Mouse (Mus musculus) hindbrain, embryonic 16.5 days (tissue): Measurements from ENCODE around the gene Grk2. TPM values are rescaled to one million over a fixed set of nuclear protein-coding genes. Genes with fewer than 3 reads are reported as not detected.

Source experiments
- ATAC-seq: fragments of 200-750 bp; cut with Nextera tagmentation; 2 replicates; pipeline ENCODE4 v1.8.0; 2017; ENCODE audit warnings: moderate TSS enrichment, moderate library complexity
- H3K27ac ChIP-seq: fragments of 300-500 bp; sonication (generic); 2 replicates; pipeline ENCODE4 v1.5.1; 2014; ENCODE audit warnings: low read depth, mild to moderate bottlenecking, control low read depth, low read length, moderate library complexity
- H3K27me3 ChIP-seq: fragments of 300-500 bp; sonication (generic); replicated peaks from 2 replicates; pipeline ENCODE4 v1.6.1; 2014; ENCODE audit warnings: low read length; ENCODE audit not compliant: control insufficient read depth, insufficient read depth
- H3K36me3 ChIP-seq: fragments of 300-500 bp; sonication (generic); 2 replicates; pipeline ENCODE4 v1.6.1; 2014; ENCODE audit warnings: mild to moderate bottlenecking, low read length, moderate library complexity, mixed read lengths; ENCODE audit not compliant: control insufficient read depth, insufficient read depth
- H3K4me1 ChIP-seq: fragments of 300-500 bp; sonication (generic); 2 replicates; pipeline ENCODE4 v1.6.1; 2014; ENCODE audit warnings: low read depth, low read length; ENCODE audit not compliant: control insufficient read depth, insufficient read depth
- H3K4me2 ChIP-seq: fragments of 300-500 bp; sonication (generic); 2 replicates; pipeline ENCODE4 v1.6.1; 2014; ENCODE audit warnings: mild to moderate bottlenecking, low read length, control low read depth, moderate library complexity
- H3K4me3 ChIP-seq: fragments of 300-500 bp; sonication (generic); 2 replicates; pipeline ENCODE4 v1.5.1; 2014; ENCODE audit warnings: mild to moderate bottlenecking, low read length, control low read depth, moderate library complexity
- H3K9ac ChIP-seq: fragments of 300-500 bp; sonication (generic); 2 replicates; pipeline ENCODE4 v1.6.1; 2014; ENCODE audit warnings: low read depth, mild to moderate bottlenecking, control low read depth, low read length, moderate library complexity
- H3K9me3 ChIP-seq: fragments of 300-500 bp; sonication (generic); 2 replicates; pipeline ENCODE4 v1.6.1; 2014; ENCODE audit warnings: mild to moderate bottlenecking, low read length, moderate library complexity; ENCODE audit not compliant: control insufficient read depth
- WGBS: fragments of 180-500 bp; shearing (Covaris S2); extraction: QIAGEN DNeasy Blood & Tissue Kit; methylation state at CpG from one replicate; pipeline ENCODE4 v1.1.7; 2014; 5-methylcytosine and 5-hydroxymethylcytosine counted together
- polyA plus RNA-seq: library from polyadenylated mRNA; unstranded; fragments of >200 nt; fragmentation: Nextera tagmentation; extraction: Ambion mirVana; gene quantifications from 2 replicates; pipeline ENCODE4 v1.2.1, GENCODE M21; 2015

Grk2 gene
- polyA plus RNA-seq, 1 experiment from 2014 or later, result 28.3 TPM

DNA sequence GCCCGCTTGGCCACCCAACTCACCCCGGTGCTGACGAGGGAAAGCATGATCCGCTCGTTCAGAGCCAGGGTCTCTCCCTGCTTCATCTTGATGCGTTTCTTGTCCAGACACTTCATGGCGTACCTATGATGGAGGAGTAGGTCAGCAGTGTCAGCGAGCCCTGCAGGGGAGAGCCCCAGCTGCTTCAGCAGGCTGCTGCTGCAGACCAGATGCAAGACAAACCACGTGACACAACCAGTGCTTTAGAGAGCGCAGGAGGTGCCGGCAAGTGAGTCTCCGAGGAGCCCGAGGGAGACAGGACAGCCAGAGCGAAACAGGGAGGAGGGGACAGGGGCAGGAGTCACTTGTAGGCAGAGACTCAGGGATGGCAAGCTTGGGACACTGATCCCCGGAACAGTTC lies 15.3 kb downstream of the Grk2 start:
- Histone ChIP-seq H3K4me3 (no peak overlapping the region), H3K9me3 (no peaks in the 10 kb centered on the region), H3K27ac (no peak overlapping the region), H3K27me3 (no peaks in the 10 kb centered on the region), H3K9ac (no peak overlapping the region), H3K4me1 (no peaks in the 10 kb centered on the region), H3K4me2 (no peak overlapping the region), H3K36me3 (peaks cover 62% of the 10 kb centered on the region)
- ATAC-seq, result no peak
- 65% methylated on average over 15 of the region's 15 CpGs for WGBS

DNA sequence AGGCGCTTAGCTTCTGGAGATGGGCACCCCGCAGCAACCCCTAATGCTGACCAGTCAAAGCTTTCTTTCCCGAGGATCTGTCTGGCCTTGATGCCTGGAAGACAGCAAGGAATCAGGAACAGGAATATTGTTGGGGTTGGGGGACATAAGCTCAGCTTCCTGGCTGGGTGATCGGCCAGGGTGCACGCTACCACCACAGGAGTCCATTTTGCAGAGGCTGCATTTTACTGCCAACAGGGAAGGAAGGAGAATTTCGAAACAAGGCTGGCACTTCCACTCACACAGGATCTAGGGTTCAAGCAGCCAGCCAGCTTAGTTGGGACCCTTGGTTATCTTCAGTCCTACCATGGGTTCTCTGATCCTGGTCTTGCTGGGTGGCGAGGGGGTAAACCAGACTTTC lies 22.4 kb downstream of the Grk2 start:
- Histone ChIP-seq H3K27me3 (no peaks in the 10 kb centered on the region), H3K9ac (peak overlapping the region; percentile 91), H3K9me3 (peaks cover 2% of the 10 kb centered on the region), H3K4me3 (peak overlapping the region; percentile 72), H3K36me3 (peaks cover 33% of the 10 kb centered on the region), H3K27ac (peak overlapping the region; percentile 85), H3K4me2 (peak overlapping the region; percentile 75), H3K4me1 (peaks cover 17% of the 10 kb centered on the region)
- no peak for ATAC-seq
- WGBS, result 47% methylated on average over 7 of the region's 7 CpGs

DNA sequence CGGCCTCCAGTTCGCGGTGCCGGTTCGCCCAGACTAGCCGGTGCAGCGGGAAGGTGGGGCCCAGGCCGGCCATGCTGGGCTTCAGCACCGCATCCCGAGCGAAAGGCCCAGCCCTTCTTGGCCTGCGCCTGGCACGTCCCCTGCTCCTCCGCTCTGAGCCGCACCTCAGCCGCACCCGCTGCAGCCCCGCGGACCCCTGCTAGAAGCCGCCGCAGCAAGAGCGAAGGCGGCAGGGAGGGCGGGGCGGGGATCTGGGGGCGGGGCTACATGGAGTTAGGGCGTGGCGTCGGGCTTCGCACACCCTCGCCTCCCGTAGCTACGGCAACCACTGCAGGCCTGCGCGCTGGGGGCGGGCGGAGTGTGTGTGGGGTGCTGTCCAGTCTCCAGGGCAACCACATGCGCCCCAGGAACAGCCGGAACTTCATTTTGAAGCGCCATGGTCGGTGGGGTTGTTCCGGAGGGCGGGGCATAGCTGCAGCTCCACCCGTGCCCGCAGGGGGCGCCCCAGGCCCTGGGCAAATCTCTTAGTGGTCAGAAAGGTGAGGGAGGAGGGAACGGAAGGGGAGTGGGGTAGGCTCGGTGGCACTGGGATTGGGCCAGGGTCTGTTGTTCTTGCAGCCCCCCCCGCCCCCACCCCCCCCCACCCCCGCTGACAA lies 23.0 kb downstream of the Grk2 start, which contains the start of gene Ankrd13d:
TSS of gene Ankrd13d (minus strand) at position 240 of the 656 bp plus-strand sequence.
- Histone ChIP-seq H3K9me3 (peaks cover 2% of the 10 kb centered on the region), H3K27ac (peak within 1 kb of the TSS; percentile 85), H3K4me1 (peaks cover 17% of the 10 kb centered on the region), H3K4me2 (peak within 1 kb of the TSS; percentile 75), H3K27me3 (no peaks in the 10 kb centered on the region), H3K4me3 (peak within 1 kb of the TSS; percentile 72), H3K36me3 (peaks cover 28% of the 10 kb centered on the region), H3K9ac (peak within 1 kb of the TSS; percentile 91)
- peak; percentile 95 for ATAC-seq
- 0% methylated on average over 48 of the region's 50 CpGs for WGBS

GRCm38 (mm10) chr19:4280425-4280824 lies 25.6 kb downstream of the Grk2 start:
- Histone ChIP-seq H3K4me2 (no peak overlapping the region), H3K4me1 (peaks cover 17% of the 10 kb centered on the region), H3K9ac (no peak overlapping the region), H3K9me3 (peaks cover 7% of the 10 kb centered on the region), H3K36me3 (peaks cover 14% of the 10 kb centered on the region), H3K4me3 (no peak overlapping the region), H3K27ac (no peak overlapping the region), H3K27me3 (no peaks in the 10 kb centered on the region)
- no peak for ATAC-seq
- WGBS, result 97% methylated on average over 9 of the region's 9 CpGs

DNA sequence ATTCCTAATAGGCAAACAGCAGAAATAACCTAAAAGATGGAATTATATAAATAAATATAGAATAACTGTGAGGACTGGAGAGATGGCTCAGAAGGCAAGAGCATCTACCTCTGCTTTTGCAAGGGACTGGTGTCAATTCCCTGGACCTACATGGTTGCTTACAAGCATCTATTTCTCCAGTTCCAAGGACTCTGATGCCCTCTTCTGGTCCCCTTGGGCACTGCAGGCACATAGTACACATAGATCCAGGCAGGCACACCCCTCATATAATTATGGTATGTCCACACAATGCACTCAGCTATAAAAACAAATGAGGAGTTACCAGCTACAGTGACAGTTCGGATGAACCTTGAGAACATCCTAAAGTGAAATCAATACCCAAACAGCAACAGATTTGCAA lies 26.5 kb downstream of the Grk2 start:
- Histone ChIP-seq H3K9ac (no peak overlapping the region), H3K4me2 (no peak overlapping the region), H3K27ac (no peak overlapping the region), H3K9me3 (peaks cover 7% of the 10 kb centered on the region), H3K27me3 (no peaks in the 10 kb centered on the region), H3K36me3 (peaks cover 14% of the 10 kb centered on the region), H3K4me3 (no peak overlapping the region), H3K4me1 (peaks cover 17% of the 10 kb centered on the region)
- whole genome bisulfite sequencing, result 98% methylated on average over 1 of the region's 1 CpGs
- no peak for ATAC-seq

GRCm38 (mm10) chr19:4270972-4271371 lies 35.0 kb downstream of the Grk2 start:
- Histone ChIP-seq H3K27me3 (peaks cover 5% of the 10 kb centered on the region; the same call in 1 of the 2 replicates), H3K36me3 (peaks cover 5% of the 10 kb centered on the region), H3K4me2 (no peak overlapping the region), H3K9ac (no peak overlapping the region), H3K4me1 (peaks cover 10% of the 10 kb centered on the region), H3K4me3 (no peak overlapping the region), H3K27ac (no peak overlapping the region), H3K9me3 (peaks cover 2% of the 10 kb centered on the region)
- no peak for ATAC-seq
- WGBS, result 94% methylated on average over 11 of the region's 11 CpGs

- H3K27ac ChIP-seq, result no peak overlapping the region
- 67% methylated on average over 6 of the region's 6 CpGs for WGBS
- H3K27me3 ChIP-seq, result peaks cover 5% of the 10 kb centered on the region; the same call in 1 of the 2 replicates
- ATAC-seq, result no peak
- peaks cover 3% of the 10 kb centered on the region for H3K36me3 ChIP-seq
- no peak overlapping the region for H3K4me2 ChIP-seq
- H3K4me1 ChIP-seq, result peaks cover 10% of the 10 kb centered on the region
- H3K9ac ChIP-seq, result no peak overlapping the region
- H3K9me3 ChIP-seq, result no peaks in the 10 kb centered on the region
- H3K4me3 ChIP-seq, result no peak overlapping the region
Measured at GRCm38 (mm10) chr19:4270187-4270586, 35.8 kb downstream of the Grk2 start.

DNA sequence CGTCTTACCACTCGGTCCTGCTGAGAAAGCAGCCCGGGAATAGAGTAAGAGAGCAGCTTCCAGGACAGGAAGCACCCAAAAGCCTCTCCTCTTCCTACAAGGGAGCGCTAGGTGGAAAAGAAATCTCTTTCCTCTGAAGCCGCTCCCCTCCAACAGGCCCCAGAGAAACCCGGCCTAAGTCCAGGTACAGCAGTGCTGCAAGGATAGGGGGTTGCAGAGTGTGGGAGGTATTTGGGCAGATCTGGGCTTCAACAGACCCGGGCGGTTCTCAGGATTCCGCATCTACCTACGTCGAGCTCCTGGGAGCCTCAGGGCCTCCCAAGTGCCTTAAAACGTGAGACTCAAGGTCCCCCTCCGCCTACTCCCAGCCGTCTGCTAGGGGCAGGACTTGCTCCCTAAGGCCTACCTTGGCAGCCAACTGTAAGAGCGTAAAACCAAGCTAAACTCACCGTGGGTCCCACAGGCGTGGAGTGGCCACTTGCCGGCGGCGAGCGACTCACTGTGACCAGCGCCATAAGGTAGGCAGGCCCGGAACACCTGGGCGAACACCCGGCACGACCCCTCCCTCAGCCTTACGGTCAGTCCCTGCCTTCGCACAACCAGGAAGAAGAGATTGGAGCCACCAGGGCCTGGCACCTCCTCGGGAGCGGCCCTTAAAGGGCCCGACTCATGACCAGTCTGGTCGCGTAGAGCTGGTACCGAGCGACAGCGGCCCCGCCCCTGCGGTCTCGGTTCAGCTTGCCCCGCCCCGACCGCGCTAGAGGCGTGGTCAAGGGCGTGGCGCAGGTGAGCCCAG lies 37.3 kb downstream of the Grk2 start, which contains the start of gene Ssh3:
TSS of gene Ssh3 (minus strand) at position 615 of the 796 bp plus-strand sequence.
- H3K4me3 ChIP-seq, result peak within 1 kb of the TSS; percentile 41
- H3K9ac ChIP-seq, result peak within 1 kb of the TSS; percentile 64
- peak within 1 kb of the TSS; percentile 61 for H3K4me2 ChIP-seq
- ATAC-seq, result peak; percentile 80
- no peak within 1 kb of the TSS for H3K27ac ChIP-seq
- WGBS, result 7% methylated on average over 43 of the region's 46 CpGs
- H3K36me3 ChIP-seq, result peaks cover 3% of the 10 kb centered on the region
- H3K9me3 ChIP-seq, result no peaks in the 10 kb centered on the region
- peaks cover 10% of the 10 kb centered on the region for H3K4me1 ChIP-seq
- peaks cover 5% of the 10 kb centered on the region; the same call in 1 of the 2 replicates for H3K27me3 ChIP-seq

DNA sequence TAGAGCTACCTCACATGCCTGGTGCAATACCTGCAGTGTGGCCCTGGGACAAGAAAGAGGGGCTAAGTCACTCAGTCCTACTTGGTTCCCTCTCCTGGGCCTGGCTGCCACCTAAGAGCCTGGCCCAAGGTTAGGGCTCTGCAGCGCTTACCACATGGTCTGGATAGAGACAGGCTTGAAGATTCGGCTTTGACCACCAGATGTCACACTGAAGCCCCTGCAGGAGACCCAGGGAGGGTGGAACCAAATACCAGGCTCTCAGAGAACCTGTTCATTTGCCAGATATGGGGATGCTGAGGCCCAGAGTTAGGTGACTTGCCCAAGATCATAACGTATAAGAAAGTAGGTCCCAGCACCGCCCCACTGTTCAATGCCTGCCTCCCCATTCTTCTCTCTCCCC lies 40.1 kb downstream of the Grk2 start:
- peaks cover 3% of the 10 kb centered on the region; the same call in 1 of the 2 replicates for H3K36me3 ChIP-seq
- H3K27me3 ChIP-seq, result peaks cover 4% of the 10 kb centered on the region; the same call in 1 of the 2 replicates
- H3K9me3 ChIP-seq, result no peaks in the 10 kb centered on the region
- ATAC-seq, result no peak
- no peak overlapping the region for H3K27ac ChIP-seq
- H3K4me1 ChIP-seq, result peaks cover 10% of the 10 kb centered on the region
- WGBS, result 73% methylated on average over 4 of the region's 4 CpGs
- no peak overlapping the region for H3K4me2 ChIP-seq
- no peak overlapping the region for H3K4me3 ChIP-seq
- no peak overlapping the region for H3K9ac ChIP-seq
